Mouse (Mus musculus) spleen, postnatal 14 days (tissue): ENCODE measurements around the gene Eapp.
"Not testable (repeated sequence)": the region's sequence is repeated elsewhere in the genome, so short reads cannot be mapped to it uniquely, and the experiment has no call there.

ENCODE experiments used
- DNase-seq, 2 experiments: peaks; one replicate each; pipeline ENCODE4 v3.0.0; 2021 to 2022; ENCODE audit warnings: low spot score in 2 of 2

The Eapp gene

DNA sequence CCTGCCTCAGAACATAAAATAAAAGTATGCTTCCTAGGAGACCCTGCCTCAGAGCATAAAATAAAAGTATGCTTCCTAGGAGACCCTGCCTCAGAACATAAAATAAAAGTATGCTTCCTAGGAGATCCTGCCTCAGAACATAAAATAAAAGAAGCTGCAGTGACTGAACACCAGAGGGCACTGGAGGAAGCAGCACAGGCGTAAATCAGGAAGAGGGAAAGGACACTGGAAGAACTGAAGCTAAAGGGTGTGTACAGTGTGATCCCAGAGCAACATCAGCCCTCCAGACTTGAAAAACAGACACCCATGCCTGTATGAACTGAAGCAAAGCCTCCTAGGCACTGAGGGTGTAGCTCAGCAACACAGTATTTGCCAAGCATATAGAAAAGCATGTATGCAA is 12.5 kb downstream of the Eapp start:
- DNase-seq: no peak

DNA sequence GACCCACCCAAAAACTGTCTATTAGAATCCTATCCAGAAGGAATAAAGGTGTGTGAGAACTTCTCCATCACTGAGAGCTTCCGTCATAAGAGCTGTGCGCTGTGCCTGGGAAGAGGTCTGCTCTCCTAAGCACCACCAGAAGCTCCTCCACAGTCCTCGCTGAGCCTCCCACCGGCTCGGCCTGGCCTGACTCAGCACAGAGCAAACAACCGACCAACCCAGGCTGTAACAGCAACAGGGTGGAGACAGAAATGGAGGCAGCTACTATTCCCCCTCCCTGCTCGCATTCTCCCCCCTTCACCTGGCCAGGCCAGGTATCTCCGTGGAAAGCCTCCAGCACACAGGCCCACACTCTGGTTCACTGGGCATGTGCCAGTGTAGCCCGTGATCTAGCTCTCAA is 19.0 kb downstream of the Eapp start:
- DNase-seq: no peak

DNA sequence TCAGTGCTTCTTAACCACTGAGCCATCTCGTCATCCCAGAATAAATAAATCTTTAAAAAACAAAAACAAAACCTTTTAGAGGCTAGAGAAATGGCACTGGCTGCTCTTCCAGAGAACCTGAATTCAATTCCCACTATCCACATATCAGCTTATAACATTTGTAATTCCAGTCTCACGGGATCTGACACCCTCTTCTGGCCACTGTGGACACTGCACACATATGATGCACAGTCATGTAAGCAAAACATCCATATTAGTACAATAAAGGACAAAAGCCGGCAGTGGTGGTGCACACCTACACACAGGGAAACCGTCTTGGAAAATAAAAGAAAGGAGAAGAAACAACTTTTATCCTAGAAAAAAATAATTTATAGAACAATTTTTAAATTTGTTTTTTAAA is 20.3 kb downstream of the Eapp start:
- no peak for DNase-seq

DNA sequence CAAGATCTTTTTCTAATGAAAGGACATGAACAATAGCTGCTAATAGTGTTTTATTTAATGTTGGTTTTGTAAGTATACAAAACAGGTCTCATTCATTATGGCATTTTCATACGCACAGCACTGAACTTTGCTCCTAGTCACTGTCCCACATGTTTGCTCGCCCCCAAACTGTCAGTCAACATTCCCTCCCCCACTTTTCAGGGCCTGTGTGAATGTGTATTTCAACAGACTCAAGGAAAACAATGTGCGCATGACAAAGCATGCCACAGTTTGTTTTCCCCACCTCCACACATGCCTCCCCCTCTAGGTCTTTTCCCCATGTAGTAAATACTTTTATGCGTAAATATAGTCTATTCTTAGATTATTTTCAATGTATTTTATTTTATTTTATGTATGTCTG is 24.4 kb downstream of the Eapp start:
- no peak for DNase-seq

DNA sequence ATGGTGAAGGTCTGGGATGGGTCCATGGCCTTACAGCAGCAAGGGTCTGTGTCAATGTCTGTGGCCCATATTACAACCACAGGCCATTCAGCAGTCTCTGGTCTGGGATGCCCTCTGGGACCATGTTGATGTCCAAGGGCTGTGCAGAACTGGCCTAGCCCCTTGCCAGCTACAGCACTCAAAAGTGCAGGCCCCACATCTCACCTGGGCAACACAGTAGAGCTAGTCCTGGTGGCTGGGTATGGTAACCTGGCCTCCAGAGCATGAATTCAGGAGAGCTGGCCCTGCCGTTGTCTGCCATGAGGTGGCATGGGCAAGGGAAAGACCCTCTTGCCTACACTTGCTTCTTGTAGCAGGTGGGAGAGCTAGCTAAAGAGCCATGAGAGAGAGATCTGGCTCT is 27.6 kb downstream of the Eapp start:
- DNase-seq: no peak

DNA sequence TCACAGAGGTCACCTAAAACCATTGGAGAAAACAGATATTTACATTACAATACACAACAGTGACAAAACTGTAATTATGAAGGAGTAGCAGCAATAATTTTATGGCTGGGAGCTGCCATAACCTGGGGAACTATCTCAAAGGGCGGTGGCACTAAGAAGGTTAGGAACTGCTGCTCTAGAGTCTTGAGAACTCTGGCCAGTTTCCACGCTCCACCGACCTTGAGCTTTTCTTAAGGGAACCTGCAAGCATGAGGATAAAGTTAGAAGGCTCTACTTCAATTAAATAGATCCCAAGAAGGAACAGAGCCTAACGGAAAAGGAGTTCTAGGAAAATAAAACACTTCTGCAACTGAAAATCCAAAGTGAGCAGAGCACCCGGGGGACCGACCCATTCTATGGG is 30.2 kb downstream of the Eapp start:
- DNase-seq: no peak

DNA sequence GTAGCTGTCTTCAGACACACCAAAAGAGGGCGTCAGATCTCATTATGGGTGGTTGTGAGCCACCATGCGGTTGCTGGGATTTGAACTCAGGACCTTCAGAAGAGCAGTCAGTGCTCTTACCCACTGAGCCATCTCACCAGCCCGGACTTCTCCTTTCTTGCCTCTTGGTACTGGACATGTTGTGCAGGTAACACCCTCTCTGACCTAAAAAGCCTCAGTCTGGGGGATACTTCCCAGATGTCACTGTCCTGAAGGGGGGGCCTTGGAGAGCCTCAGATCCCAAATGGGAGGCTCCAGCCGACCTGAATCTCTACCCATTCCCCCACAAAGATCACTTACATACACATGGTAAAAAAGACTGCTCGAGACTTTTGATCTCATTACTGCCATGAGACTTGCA is 34.2 kb downstream of the Eapp start:
- DNase-seq: not testable (repeated sequence)

DNA sequence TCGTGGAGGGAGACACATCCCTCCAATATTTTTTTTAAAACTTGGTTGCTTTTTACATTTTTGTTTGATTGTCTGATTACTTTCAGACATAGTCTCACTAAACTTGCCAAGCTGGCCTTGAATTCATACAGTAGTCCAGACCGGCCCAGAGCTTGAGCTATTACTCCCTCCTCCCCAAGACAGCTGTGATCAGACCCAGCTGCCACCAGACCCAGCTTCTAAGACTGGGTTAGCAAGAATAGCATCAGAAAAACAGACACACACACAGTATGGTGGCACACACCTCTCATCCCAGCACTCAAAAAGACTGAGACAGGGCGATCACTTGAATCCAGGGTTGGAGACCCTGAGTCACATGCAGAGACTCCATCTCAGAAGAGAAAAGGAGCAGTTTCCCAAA is 35.8 kb downstream of the Eapp start:
- DNase-seq: no peak

DNA sequence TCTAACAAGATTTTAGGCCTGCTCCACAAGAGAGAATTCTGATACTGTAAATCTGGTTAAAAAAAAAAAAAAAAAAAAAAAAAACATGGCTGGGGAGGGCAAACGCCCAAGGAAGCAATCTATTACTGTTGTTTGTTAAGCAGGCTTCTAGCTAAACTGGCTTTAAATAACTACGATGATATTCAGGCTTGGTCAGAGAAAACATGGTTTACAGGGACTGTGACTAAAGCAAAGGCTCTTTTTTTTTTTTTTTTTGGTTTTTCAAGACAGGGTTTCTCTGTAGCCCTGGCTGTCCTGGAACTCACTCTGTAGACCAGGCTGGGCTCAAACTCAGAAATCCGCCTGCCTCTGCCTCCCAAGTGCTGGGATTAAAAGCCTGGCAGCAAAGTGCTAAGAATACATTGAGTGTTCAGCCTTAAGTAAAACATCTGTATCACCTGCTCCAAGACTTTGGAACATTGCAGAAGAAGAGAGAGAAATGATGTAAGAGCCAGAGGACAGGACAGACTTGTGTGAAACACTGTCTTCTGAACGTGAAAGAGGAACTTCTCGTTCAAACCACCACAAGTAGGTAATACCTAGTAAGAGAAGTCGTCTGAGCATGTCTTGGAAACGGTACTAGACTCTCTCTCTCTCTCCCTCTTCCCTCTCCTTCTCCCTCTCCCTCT is 37.1 kb downstream of the Eapp start:
- no peak for DNase-seq

DNA sequence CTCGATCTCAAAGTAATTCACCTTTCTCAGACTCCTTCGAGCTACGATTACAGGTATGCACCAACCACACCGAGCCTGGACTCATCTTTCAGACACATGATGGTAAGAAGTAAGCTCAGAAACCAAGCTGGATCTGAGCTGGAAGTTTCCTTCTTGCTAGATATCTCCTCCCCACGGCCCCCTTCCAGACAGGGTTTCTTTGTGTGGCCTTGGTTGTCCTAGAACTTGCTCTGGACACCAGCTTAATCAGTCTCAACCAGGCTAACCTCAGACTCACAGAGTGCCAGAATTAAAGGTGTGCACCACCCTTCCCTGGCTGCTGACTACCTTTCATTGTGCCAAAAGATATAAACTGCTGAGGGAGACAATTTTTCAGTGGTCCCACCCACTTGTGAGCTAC is 37.7 kb downstream of the Eapp start:
- DNase-seq: no peak

DNA sequence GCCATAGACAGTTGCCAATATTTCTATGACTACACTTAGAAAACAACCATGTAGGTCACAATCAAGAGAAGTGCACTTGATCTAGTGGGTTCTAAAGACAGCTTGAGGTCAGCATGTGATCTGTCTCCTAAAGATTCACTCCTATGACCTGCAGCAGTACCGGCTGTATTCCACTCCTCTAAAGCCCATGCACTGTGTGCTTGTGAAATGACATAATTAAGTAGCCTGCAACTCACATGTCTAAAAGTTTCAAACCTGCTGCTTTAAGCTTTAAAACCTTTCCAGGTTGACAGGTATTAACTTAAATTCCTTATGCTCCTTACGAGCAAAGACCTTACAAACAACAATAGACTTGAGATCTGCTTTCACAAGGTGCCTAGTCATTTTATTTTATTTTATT is 38.5 kb downstream of the Eapp start:
- no peak for DNase-seq

DNA sequence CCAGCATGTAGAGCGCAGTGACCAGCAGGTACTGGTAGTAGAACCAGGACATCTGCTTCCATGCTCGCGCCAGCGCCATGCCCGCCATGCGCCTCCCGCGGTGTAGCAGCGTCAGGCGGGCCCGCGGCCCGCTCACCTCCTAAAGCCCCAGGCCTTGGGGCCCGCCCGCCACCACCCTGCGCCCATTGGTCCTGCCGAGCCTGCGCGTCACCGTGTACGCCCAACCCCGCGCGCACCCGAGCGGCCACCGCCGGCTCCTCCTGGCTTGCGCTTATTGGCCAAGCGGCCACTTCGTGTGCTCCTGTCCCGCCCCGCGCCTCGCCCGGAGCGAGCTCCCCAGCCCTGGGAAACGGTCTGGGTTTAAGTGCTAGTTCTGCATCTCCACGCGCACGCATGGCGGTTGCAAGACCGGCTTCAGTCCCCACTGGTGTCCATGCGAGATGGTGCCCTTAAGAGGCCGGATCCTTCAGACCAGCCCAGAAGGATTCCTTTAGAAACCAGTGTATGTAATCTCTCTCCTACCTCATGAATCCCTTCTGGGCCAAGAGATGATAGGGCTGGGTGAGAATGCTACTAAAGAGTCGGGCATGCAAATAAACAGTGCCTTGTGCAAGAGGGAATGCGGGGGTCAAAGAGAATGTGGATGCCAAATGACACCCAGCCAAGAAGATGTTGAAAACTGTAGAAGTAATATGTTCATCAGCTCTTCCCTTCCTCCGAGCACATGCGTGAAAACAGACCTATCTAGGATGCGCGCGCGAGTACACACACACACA is 39.1 kb downstream of the Eapp start, which contains the start of gene Sptssa:
Gene Sptssa, minus strand, starts transcription at position 178 of the 776 bp plus-strand sequence.
- DNase-seq: peak; percentile 92 to 93

DNA sequence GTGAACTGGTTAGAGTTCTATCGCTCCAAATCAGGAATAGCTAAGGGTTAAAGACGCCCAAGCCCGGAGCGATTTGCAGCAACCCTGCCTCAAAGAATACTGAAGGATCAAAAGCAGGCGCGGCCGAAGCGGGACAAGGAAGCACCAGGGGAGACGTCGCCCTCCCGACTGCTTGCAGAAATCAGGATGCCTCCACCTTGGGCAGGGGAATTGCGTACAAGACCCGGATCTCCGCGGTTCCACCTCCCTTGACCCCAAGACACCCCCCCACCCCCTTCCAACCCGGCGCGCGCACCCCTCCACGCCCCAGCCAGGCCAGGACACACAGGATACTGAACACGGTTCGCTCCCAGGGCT is 39.7 kb downstream of the Eapp start:
- DNase-seq: no peak

DNA sequence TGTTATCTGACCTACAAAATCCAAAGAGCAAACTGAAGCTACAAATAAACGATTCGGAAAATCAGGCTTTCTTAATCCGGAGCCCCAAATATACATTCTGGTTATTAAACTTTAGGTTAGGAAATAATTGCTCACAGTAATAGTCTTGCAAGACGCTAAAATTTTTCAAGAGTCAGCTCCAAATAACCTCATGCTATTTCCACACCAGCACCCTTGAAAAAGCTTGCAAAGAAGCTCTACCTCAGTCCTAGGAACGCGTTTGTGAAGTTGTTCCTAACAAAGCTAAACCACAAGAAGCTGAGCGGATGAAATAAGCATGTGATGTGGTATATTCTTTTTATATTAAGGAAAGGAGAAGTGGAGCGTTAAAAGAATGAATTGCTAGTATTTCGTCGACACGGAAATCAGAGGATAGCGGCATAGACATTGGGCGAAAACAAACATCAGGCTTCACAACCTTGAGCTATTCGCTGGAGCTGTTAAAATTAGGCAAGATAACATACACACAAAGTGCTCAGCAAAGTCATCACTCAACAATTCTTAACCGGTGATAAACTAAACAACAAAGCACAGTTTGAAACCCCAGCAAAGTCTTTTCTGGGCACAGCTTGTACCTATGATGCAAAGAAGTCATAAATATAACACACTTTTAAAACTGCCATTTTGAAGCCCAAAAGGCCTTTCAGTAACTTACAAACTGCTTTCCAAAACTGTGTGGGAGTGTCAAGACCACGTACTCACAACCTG is 40.2 kb downstream of the Eapp start:
- no peak for DNase-seq

DNA sequence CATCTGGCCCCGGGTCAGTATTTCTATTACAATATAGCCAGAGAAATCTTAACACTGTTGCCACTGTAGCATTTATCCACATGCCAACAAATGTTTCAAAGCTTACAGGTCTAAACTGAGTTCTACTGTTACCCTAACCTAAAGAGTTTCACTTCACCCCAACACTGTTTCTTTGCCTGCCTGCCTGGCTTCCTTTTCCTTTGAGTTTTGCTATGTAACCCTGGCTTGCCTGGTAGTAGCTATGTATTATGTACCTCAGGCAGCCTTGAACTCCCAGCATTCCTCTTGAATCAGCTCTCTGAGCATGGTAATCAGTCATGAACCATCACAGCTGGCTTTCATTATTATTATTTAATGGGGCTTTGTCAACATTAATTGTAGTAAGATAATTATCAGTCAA is 41.0 kb downstream of the Eapp start:
- DNase-seq: no peak

DNA sequence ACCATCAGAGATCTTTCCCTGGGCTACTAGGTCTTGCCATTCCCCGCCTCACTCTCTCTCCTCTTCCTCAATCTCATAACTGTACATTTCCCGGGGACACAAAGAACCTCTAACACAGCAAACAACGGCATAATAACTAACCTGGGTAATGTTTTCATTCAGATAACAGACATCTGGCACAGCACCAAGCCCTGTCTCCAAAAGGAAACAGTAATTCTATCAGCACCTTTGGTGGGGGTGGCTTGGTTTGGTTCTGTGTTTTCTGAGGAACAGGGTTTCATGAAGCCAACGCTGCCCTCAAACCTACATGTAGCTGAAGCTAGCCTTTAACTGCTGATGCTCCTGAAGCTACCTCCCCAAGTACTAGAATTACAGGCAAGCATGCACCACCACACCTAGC is 41.6 kb downstream of the Eapp start:
- no peak for DNase-seq

DNA sequence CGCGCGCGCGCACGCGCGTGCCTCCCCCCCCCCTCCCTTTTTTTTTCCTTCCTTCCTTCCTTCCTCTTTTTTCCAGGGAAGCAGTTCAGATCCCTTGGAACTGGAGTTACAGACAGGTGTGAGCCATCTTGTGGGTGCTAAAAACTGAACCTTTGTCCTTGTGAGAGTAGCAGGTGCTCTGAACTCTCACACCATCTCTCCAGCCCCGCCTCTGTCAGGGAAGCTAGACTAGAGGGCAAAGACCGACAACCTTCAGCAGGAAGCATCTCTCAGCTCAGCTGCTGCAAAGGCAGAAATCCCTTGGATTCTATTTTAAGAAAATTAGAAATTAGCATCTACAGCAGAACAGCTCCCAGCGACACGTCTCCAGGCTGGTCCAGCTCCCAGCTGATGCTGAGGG is 43.4 kb downstream of the Eapp start:
- no peak for DNase-seq

DNA sequence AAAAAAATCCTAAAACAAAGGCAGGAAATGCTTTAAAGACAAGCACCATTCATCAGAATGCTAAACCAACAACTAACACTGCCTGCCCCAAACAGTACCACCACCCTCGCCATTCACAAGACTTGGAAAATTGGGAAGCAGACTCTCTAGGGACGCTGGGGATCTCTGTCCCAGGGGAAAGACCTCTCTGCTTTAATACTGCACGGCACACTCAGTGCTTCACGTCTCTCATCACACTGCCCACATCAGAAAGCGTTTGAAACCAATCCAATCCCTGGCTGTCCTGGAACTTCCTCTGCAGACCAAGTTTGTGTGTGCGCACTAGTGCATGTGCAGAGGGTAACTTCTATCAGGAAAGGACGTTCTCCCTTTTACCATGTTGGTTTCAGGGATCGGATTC is 43.9 kb downstream of the Eapp start:
- DNase-seq: no peak

DNA sequence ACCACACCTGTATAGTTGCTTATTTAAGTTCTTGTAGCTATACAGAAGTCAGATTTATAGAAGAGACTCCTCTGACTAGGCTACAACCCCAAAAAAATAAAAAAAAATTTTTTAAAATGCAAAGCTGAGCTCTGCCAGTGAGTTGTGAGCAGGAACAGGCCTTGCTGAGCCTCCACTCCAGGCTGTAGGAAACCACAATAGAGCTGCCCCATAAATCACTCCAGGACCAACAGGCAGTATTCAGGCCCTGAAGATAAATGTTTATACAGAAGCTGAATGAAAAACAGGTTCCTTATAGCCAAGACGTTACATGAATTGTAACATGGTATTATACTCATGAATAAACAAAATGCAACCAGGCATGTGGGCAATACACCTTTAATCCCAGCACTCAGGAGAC is 44.5 kb downstream of the Eapp start:
- no peak for DNase-seq

DNA sequence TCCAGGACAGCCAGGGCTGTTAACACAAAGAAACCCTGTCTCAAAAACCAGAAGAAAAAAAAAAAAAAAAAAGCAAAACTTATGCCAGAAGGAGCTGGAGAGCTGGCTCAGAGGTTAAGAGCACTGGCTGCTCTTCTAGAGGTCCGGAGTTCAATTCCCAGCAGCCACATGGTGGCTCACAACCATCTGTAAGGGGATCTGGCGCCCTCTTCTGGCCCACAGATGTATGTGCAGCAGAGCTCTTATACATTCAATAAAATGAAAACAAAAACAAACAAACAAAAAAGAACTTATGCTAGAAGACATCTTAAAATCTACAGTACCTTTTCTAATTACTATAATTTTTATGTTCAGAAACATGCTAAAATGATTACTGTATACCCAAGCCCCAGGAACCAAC is 50.8 kb downstream of the Eapp start:
- no peak for DNase-seq

DNA sequence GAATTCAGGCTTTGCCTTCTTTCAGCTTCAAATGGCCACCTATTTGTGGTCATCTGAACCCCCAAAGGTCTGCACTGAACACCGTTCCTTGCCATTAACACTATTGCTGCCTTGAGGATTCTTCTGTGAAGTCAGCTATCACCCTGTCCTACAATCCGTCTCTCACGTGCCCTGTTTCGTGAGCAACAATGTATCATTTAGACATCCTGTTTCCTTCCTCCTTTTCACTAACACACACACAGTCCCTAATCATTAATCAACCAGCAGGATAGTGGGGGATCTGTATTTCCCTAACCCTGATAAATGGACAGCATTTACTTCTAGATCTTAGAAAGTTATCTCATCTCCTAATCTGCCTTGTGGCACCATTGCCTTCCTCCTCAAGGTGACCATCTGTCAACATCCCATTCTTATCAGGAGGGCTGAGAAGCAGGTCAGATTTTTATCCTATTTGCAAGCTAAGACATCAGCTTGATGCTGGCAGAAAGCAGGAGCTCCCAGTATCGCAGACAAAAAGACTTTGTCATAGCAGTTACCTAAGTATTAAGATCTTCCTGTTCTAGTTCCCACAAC is 52.3 kb downstream of the Eapp start:
- DNase-seq: no peak

DNA sequence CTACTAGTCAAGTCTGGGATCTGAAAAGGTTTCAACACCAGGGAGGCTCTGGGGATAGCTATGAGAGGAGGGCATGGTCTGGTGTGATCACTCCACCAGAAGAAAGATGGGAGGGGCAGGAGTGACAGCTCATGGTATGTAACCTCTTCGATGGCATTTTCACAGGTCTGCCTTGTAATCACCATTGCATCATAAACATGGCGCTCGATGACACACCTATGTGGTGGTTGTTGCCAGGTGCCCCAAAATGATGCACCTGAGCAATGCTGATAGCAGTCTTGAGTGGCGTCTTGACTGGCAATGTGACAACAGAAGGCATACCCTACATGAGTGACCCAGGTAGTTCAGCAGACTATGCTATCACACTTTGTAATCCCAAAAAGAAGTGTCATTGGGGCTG is 54.3 kb downstream of the Eapp start:
- DNase-seq: no peak

DNA sequence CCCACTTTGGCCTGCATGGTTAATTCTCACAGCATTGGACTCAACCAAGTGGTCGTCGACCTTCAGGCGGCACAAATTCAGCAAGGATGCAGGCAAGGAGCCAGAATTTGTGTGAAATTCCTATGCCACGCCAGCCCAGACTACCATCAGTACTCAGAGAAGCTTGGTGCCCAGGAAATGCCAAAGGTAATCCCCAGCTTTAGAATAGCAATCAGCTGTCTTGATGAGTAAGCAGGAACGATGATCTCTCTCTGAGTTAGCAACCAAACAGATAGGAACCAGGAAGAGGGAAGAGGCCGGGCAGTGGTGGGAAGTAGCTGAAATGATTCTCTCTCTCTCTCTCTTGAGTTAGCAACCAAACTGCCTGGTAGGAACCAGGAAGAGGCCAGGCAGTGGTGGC is 55.4 kb downstream of the Eapp start:
- no peak for DNase-seq
